Mouse (Mus musculus) kidney, postnatal 25 days (tissue): ENCODE results near the gene Mapkap1.
A peak's percentile ranks its signal among the peaks of the same experiment; 100 is the strongest.

Experiments used
- DNase-seq, 2 experiments: peaks; one replicate each; pipeline ENCODE4 v3.0.0; 2021; ENCODE audit warnings: mixed read lengths in 2 of 2

The Mapkap1 gene

DNA sequence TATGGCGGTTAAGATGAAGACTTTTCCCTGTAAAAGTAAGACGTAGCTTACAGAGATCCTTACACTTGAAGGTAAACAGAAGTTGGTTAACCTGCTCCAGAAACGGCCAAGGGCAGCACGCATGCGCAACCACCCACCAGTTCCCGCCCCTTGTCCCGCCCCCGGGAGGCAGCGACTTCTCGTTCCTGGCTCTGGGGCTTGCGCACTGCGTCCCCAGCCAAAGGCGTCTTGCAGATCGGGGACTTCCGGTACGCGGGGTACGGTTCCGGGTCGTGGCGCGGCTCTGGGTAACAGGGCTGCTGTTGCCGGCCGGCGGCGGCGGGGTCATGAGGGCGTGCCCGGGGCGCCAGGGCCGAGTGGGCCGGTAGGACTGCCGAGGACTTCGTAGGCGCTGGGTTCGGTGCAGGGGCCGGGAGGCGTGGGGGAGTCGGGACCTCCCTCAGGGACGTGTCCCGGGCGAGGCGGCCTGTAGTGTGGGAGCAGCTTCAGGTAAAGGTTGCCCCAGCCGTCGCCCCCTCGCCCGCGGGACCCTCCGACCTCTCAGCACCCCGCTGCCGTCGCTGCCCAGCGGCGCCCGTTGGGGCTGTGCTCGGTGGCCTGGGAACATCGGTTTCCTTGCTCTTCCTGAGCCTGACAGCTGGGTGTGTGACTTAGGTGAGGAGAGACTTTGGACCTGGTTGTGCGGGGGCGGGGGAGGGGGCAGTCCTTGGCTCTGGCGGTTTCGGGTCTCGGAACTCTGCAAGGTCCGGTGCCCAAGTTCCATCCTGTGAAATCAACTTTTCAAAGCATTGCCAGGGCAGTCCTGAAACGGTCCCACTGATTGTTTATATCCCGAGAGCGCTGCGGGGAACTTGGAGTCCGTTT, at the start of gene Mapkap1:
Gene Mapkap1 (plus strand): TSS at position 171 of the 864 bp plus-strand sequence.
- peak; percentile 98 to 99 for DNase-seq

DNA sequence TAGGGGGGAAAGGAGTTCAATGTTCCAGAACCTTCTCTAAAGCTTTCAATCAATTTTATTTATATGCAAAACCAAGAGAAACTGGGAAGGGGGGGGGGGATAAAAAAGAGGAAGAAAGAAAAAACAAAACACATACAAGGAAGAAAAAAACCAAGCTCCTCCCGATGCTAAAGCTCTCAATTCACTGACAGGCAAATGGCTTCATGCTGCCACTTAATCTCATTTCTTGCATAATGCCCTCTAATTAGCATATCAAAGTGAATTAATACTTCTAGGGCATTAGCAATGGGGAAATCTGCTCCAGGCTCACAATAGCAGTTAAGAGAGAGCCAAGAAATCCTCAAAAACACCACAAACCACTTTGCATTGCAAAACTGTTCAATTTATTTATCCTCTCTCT, 42.9 kb upstream of the Mapkap1 start:
- DNase-seq = no peak

DNA sequence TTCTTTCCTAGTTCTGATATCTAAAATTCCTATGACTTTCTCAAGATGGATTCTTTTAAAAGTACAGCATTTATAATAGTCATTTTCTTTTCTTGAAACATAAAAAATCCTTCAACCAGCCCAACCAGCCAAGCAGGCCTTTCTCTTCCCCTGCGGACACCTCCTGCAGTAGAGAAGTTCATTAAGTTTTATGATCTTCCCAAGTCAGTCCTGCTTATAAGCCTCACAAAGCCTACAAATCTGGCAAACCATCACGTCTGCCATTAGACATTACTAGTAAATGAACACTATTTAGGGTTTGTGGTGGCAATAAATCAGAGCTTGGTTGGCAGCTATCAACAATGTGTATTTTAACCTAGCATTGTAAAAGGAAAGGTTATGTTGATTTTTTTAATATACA, 39.5 kb upstream of the Mapkap1 start:
- DNase-seq = no peak

DNA sequence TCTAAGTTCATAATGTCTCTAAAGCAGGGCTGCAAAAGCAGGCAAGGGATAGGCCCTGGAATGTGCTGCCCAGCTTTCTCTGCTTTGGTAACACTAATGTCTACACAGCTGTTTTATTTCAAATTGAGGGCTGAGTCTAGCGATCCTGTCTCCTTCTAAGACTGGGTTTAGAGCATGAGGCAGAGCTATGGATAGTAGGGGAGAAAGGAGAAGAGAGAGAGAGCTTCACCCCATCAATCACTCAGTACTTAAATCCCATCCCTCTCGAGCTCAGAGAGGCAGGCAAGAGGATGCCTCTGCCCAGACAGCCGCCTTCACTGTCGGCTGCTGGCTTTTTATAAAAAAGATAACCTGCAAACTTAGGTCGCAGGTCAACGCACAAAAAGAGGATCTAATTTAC, 38.2 kb upstream of the Mapkap1 start:
- DNase-seq = no peak

DNA sequence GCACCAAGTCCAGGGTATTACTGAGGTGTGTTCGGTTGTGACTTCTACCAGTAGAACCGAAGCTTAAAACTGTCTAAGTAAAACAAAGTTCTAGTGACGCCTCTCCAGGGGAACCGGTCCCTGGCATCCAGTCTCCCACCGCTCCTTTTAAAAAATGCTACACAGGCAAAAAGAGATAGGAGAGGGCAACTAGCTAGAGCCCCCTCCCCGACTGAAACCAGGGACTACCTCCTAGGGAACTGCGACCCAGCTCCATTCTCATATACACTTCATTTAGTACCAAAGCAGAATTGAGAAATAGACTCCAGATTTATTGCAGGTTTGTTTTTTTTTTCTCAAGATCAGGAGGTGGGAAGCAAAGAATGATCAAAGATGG, 36.2 kb upstream of the Mapkap1 start:
- no peak for DNase-seq

DNA sequence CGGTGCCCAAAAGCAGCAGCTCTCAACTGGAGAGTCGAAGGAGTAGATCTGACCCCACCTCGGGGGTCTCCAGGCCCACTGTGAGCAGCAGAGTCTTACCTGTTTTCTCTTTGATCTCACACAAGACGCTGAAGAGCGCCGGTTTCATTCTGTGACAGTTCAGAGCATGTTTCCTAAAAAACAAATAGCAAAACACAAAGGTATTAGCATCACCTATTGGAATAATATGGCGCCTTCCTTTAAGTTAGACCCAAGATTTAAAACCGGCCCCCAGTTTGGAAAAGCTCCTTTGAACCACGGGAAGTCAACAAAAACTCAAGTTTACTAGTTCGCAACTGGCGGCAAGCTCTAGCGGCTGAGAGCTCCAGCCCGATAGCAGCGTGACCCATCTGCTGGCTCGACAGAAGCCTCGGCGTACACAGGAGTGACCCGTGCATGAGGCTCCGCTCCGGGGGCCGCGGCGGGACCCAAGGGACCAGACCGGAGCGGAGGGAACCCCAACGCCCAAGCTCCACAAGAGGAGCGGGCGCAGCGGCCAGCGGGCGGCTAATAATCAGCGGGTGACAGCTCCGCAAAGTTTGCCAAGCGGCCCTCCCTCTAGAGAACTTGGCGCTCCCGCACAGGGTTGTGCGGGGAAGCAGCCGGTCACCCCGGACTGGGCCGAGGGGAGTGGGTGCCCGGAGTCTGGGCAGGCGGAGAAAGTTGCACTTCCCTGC, 35.7 kb upstream of the Mapkap1 start:
- DNase-seq = peak; percentile 46 to 62

DNA sequence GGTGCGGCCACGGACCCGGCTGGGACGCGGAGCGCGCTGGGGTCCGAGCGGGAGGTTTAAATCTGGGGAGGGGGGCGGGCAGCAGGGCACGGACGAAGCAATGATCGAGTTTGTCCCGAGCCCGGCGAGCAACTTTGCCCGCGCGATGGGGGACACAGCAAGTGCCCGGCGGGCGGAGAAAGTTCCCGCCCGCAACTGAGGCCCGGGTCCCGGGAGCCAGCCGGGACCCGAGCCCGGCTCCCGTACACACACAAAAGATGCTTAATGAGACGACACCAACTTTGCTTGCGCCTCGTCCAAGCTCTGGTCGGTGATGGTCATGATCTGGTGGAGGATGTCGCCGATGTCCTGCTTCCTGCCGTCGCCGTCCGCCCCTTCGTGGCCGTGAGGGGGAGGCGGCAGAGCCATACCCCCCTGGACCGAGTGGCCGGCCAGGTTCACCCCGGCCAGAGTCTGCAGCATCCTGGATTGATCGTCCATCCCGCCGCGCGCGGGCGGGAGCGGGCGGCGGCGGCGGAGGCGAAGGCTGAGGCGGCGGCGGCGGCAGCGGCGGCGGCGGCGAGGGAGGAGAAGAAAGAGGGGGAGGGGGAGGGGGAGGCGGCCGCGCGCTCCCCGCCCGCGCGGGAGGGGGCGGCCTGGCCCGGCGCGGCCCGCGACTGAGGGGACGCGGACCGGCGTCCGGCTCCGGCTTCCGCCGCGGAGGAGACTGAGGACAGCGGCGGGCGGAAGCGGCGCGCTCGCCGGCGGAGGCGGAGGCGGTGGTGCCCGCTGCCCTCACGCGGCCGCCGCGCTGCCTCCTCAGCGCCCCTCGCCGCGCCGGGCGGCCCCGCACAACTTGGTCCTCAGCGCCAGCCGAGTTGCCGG, 34.9 kb upstream of the Mapkap1 start:
- DNase-seq = peak; percentile 39 to 77

DNA sequence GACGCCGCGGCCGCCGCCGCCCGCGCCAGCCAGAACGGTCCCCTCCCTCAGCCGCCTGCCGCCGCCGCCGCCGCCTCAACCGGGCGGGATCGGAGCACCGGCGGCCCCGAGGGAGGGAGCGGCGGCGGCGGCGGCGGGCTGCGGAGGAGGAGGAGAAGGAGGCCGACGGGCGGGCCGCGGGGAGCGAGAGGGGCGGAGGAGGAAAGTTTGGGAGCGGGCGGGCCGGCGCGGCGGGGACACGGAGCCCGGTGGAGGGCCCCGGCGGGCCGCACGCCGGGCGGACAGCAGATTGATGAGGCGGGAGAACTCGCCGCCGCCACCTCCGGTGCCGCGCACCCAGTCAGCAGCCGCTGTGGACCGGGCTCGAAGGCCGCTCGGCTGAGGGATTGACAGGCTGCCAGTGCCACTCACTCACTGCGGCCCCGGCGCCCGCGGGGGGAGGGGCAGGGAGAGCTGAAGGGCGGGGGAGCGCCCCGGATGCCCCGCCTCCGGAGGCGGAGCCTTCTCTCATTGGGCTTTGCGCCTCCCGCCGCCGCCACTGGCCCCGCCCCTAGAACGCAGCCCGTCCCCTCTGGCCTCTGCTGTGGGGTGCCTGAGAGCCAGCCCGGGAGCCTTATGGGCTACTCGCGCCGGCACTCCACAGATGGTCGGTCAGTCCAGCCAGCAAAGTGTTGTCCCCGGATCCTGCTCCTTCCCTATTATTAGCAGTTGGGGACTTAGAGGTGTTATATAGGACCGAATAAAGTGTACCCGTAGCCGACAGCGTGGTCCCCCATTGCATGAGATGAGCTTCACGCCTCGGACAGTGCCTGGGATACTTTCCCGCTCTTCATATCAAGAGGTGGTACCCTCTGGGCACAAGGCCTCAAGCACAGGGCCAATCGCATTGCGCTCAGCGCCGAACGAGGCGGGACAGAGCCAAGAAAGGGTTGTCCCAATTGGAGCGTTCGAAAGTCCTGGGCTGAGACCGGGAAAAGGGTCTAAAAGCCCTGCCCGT, 34.0 kb upstream of the Mapkap1 start, which contains the start of gene Pbx3:
Gene Pbx3 (minus strand): TSS at position 838 of the 997 bp plus-strand sequence.
- peak; percentile 97 to 98 for DNase-seq

DNA sequence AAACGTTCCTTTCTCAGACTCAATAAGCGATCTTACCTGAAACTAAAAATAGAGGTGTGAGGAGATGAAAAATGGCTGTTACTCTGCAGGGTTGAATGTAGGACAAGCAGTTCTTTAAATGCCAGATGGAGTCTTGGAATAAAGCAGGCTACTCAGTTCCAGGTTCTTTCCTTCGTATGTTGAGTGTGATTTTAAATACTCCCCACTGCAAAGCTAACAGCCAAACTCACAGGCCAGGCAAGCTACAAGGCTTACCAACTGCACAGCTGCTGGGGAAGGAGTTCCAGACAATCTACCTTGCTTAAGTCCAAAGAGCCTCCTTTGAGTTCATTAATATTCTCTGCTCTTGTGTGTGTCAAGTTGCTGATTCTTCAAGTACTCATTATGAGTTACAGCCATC, 32.7 kb upstream of the Mapkap1 start:
- DNase-seq = no peak

DNA sequence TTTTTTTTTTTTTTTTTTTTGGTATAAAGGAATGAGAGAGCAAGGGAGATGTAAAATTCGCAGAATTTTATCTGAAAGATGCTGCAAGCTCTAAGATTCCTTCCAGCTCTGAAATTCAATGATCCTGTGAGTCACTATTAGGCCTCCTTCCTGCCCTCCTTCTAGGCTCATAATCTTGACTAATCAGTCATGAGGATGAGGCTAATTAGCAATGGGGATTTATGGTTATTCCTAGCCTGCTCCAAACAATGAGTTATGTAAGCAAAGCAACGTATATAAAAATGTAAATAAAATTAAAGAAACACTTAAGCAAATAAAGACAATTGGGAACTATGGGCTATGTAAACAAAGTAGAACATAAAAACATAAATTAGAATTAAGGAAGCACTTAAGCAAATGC, 32.2 kb upstream of the Mapkap1 start:
- no peak for DNase-seq

DNA sequence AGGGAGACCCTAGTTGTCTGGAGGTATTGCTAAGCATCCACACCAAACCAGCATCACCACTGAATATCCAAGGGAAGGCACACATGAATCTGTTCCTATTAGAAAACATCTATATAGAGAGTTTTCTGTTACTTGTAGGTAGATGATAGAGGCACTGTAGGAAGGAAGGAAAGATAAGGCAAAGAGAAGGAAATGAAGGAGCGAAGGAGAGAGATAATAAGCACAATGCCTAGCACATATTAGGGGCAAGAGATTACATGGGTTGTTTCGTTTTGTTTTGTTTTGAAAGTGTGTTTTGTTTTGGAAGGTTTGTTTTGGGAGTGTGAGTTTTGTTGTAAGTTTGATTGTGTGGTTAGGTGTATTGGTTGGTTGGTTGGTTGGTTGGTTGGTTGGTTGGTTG, 27.6 kb upstream of the Mapkap1 start:
- DNase-seq = no peak

DNA sequence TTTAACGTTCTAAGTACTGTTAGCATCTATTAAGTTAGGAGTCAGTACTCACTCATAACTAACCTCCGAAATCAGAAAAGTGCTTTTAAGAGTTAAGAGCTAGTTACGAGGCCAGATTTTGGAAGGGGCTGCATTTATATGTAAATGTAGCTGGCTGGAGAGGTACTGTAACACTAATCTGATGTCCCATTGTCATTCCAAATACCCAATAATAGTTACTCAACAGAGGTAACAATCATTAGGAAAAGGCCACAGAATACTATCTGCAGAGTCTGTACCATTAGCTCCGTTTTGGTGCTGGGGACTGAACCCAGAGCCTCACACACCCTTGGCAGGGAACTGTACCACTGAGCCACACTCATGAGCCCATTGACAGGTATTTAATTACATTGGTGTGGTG, 7.0 kb upstream of the Mapkap1 start:
- DNase-seq = no peak

DNA sequence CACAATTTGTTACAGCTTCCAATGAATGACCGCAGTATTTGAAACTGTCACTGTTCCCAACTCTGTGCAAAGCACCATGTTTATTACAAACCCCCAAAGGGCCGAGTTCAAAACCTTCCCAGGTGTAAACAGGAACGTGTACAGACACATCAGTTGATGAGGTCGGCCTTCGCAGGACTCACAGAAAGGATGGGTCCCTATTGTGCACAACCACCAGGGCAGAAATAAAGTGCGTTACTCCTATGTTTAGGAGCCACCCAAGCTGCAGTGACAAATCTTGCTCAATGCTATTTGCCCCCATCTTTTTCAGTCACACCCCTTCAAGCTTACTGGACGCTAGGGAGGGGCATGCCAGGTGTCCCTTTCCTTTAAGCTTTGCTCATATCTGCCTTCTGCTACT, 1.0 kb downstream of the Mapkap1 start:
- DNase-seq = no peak

DNA sequence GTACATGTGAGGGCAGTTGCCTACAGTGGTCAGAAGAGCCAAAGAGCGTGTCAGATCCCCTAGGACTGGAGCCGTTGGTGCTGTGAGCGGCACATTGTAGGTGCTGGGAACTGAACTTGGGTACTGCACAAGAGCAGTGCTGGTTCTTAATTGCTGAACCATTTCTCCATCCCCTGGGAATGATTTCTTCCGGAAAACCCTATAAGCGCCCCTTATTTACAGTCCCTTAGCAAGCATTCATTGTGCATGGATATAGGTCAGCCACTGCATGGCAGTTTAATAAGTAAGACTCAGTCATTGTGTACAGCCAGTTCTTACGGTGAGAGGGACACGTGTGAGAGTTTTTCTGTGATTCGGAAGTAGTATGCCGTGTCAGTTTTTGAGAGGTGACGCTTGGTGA, 1.8 kb downstream of the Mapkap1 start:
- no peak for DNase-seq

DNA sequence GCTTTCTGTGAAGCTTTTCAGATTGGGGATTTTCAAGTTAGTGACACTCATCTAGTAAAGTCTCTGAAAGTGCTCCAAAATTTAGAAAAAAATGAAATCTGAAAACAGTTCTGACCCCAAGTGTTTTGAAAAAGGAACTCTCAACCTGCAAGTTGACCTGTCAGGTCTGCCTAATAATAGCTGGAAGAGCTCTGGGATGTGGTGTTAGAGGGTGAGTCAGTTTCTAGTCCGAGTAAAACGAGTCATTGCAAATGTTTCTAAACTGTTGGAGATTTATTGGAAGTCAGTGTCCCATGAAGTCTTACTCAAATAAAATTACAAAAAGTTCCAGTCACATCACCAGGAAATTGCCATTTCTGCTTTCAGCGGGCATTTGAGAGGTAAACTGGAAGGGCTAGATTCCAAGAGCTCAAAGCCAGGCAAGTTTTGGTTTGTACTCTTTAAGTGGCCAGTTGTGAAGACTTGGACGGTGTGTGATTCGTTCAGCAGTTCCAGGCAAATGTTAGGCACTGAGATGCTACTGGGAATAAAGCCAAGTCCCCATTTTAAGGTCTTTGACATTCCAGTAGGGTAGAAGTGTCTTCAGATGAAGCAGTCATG, 3.3 kb downstream of the Mapkap1 start:
- no peak for DNase-seq

DNA sequence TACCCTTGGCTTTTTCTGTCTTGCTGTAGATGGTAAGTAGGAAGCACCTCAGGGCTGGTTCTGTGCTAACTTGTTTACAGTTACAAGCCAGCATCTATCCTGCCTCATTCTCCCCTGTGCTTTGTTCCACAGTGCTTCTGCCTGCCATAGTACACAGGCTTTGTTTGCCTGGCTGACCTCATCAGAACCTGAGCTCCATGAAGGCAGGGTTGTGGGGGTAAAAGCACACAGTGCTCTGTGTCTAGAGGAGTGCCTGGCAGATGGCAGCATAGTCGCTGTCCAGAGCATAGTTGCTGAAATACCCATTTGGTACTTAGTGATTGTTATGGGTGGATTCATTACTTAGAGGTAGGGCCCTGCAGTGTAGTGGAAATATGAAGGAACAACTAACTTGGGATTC, 13.7 kb downstream of the Mapkap1 start:
- DNase-seq = no peak

DNA sequence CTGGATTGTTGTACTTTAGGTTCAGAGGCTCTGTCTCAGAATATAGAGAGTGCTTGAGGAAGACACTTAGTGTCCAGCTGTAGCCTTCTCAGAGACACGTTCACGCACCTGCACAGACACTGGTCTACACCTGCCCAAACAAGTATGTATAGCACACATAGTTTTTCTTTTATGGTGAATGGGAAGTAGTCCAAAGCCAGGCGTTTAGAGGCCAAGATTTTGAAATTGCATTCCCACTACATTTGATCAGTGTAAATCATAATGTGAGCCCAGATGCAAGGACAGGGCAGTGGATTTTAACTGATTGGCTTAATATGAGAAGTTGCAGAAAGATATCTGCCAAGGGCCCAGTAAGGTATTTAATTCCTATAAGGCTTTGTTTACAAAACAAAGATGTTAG, 17.6 kb downstream of the Mapkap1 start:
- DNase-seq = no peak

DNA sequence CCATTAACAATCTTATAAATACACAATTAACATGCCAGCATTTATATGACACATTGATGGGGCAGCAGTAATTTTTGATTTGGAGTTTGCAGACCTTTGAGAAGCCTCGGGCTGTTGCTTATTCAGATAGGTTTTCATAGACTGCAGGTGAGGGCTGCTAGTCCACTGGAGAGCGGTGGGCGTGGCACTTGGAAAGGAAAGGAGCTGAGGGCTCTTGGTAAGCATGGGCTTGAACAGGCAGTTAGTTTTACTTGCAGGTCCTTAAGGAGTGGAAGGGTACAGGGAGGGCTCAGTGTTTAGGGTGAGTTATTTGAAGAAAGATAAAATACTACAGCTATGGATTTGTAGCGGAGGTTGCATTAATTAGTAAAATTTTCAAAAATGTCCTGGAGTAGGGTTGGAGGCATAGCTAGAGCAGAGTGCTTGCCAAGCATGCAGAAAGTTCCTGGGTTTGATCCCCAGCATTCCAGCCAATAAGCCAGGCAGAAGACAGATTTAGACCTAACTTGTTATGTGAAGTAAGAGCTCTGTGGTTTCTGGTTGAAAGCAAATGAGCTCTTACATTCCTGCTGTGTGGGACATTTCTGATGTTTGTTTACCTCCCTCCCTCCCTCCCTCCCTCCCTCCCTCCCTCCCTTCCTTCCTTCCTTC, 19.1 kb downstream of the Mapkap1 start:
- DNase-seq = peak; percentile 24 to 42

DNA sequence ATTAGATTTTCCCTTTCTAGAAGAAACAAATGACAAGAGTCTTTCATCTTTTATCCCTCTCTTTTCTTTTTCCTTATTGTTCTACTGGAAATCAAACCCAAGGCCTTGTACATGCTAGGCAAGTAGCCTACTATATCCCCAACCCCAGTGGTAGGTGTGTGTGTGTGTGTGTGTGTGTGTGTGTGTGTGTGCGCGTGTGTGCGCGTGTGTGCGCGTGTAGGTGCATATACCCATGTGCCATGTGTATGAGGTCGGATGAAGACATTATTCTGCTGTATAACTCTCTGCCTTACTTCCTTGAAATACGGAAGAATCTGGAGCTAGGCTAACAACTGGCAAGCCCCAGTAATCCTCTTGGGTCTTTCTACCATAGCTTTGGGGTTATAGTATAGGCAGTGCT, 24.1 kb downstream of the Mapkap1 start:
- no peak for DNase-seq

DNA sequence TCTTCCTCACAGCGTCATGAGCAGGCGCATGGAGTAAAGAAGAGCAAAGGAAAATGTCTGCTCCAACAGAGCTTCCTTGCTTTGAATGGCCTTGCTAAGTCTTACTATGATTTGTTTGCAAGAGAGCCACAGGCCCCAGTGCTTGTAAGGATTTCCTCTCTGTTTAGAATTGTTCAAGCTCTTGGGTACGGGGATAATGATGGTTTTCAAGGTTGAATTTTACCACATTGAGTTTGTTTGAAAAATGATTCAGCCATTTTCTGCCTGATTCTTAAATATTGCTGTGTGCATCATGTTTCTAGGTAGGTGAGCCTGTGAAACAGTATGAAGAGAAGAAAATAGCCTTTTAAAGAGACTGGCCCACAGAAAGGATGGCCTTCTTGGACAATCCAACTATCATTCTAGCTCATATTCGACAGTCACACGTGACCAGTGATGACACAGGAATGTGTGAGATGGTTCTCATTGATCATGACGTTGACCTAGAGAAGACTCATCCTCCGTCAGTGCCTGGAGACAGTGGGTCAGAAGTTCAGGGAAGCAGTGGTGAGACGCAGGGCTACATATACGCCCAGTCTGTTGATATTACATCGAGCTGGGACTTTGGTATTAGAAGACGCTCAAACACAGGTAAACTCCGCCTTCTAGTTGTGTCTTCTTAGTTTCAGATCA, 25.3 kb downstream of the Mapkap1 start:
- no peak for DNase-seq
